Mouse (Mus musculus): ENCODE data around the gene Slc23a2.

Gene Slc23a2

DNA sequence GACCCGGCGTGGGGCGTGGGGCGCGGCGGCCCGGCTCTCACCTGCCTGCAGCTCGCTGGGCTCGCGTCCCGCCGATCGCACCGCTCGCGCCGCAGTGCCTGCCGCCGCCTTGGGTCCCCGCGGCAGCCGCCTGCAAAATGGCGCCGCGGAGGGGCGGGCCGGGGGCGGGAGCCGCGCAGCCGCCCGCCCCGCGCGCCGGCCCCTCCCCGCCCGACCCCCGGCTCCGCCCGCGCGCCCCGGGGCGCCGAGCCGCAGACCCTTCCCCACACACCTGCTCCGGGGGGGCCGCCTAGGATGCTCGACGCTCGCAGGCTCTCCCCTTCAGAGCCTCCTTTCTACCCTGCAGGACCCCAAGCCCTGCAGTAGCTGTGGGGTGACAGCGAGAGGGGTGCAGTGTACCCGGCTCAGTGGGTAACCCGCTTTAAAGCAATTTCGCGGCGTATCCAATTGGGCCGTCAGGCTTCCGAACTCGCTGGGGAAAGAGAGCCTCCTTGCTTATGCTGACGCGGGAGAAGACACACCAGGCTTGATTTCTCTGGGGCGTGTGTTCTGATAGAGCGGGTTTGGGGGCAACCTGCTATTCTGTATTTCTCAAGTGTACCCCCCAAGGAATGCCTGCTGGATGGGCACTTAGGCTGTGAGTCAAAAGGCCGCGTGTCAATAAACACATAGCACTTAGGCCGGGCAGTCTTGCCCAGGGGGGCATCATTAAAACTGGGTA is at the start of gene Slc23a2:
Slc23a2 (minus strand) TSS at position 138 of the 721 bp plus-strand sequence.
- DNase-seq (ENCODE audit: low spot score in 2 of 2): peak; percentile 16 to 70

- DNase-seq (ENCODE audit: low spot score in 2 of 2): no peak
These were observed 45.8 kb upstream of the Slc23a2 start for GRCm38 (mm10) chr2:132190602-132191161.

DNA sequence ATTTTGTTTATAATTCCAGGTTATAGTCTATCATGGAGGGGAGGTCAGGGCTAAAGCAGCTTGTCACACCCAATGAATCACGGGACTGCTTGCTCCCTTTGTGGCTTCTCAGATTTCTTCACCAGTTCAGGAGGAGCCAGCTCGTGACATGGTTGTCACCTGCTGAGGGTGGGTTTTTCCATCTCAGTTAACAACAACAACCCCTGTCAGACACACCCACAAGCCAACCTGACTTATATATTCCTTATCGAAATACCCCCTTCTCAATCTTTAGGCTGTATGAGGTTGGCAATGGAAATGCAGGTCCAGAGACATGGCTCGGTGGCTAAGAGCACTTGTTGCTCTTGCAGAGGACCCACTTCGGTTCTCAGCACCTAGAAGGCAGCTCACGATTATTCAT is 39.0 kb upstream of the Slc23a2 start:
- no peak for DNase-seq (ENCODE audit: low spot score in 2 of 2)

DNA sequence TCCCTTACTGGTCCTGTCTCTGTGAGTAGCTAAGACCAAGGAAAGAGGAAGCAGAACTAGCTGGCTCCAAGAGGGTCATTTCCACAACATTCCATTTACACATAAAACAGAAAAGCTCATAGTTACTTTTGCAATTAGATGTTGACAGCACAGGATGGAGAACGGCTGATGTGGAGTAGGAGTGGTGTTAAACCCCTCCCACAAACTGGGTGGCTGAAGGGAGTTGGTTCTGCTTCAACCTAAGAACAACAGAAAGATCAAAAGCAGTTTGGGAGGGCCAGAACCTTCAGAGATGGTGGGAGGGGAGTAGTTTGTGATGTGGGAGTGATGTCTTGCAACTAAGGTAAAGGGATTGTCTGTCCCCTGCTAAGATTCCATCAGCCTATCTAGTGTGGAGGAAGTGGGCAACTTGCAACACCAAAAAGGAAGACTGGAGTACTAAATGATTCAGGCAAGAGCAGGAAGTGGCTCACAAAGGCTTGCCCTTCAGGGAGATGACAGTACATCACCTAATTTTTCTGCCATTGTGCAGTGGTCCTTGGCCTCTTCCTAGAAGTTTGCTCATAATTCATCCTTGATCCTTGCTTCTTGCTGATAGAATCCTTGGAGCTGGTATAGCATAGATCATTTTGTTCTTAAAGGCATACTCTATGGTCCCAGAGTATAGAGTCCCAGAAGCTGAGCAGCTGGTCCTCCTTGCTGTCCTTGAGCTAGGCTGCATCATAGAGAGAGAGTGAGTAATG is 35.7 kb upstream of the Slc23a2 start:
- DNase-seq (ENCODE audit: low spot score in 2 of 2): no peak

DNA sequence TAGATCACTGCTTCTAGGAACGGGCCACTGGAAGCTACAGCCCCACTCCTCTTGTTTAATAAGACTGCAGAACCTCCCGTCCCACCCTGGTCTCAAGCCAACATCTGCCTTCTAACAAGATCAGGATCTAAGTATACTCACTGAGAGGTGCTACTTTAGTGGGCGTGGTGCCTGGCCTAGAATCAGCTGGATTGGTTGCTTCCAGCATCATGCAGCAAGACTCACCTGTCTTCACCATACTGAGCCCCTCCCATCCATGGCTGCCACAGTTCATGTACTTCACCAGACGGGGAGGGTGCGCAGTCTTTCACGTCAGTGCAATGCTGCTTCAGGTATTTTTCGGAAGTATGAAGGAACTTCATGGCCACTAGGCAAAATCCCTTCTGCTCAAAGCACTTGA is 34.5 kb upstream of the Slc23a2 start:
- DNase-seq (ENCODE audit: low spot score in 2 of 2): no peak

GRCm38 (mm10) chr2:132177406-132177805 is 32.5 kb upstream of the Slc23a2 start:
- DNase-seq (ENCODE audit: low spot score in 2 of 2): no peak

DNA sequence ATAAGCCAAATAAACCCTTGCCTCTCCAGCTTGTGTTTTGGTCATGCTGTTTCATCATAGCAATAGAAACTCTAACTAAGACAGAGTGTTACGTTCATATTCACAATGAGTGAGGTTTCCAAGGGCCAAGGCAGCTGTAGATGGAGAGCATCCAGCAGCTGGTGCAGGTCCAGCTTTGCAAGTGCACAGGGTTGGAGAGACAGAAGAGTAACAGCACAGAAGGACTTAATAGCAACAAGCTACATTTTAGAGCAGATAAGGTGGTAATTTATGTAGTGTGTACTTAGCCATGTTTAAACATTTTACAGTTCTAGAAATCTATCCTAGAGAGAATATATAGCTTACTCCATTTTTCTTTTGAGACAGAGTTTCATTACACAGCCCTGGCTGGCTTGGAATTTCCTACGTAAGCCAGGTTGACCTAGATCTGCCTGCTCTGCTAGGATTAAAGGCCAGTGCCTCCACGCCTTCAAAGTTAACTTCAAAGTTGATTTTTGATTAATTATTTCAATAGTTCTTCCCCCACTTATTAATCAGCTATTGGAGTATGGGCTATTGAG is 31.5 kb upstream of the Slc23a2 start:
- DNase-seq (ENCODE audit: low spot score in 2 of 2): no peak

GRCm38 (mm10) chr2:132174048-132174447 is 29.1 kb upstream of the Slc23a2 start:
- DNase-seq (ENCODE audit: low spot score in 2 of 2): no peak

DNA sequence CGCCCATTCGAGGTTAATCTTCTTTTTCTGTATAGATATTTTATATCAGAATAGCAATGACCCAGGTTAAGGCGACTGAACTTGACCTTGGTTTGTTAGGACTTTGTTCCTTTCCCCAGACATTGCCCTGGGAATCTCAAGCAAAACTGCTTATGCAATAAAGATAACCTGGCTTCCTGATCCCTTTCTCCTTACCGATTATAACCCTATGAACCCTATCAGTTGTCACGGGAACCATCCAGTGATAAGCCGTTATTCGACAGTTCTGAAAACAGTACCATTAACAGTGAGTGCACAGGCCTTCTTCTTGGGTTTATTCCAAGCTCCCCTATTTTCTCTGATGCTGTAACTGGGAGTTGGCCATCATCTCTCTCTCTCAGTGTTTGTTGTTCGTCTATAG is 27.0 kb upstream of the Slc23a2 start:
- DNase-seq (ENCODE audit: low spot score in 2 of 2): no peak

- DNase-seq (ENCODE audit: low spot score in 2 of 2): no peak
These were observed 24.2 kb upstream of the Slc23a2 start for GRCm38 (mm10) chr2:132169150-132169549.

DNA sequence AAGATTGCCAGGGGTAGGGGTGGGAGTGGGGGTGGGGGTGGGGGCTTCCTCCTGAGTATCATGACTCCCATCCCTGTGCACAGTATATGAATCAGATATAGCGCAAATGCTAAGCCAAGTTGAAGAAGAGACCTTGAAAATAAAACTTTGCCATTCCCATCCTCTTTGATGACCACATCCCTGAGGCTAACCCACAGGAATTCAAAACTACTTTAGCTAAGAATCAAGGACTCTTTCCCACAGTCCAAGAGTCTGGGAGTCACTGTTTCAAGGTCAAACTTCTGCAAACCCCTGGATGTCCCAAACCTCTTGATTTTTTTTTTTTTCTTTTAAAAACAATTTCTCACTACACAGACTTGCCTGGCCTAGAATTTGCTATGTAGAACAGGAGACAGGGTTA is 18.7 kb upstream of the Slc23a2 start:
- no peak for DNase-seq (ENCODE audit: low spot score in 2 of 2)

- DNase-seq (ENCODE audit: low spot score in 2 of 2): no peak
These were observed 12.6 kb upstream of the Slc23a2 start for GRCm38 (mm10) chr2:132157482-132157881.

- DNase-seq (ENCODE audit: low spot score in 2 of 2): no peak
These were observed 7.8 kb upstream of the Slc23a2 start for GRCm38 (mm10) chr2:132152670-132153069.

GRCm38 (mm10) chr2:132151592-132151991 is 6.7 kb upstream of the Slc23a2 start:
- DNase-seq (ENCODE audit: low spot score in 2 of 2): no peak

- DNase-seq (ENCODE audit: low spot score in 2 of 2): no peak
These were observed 6.0 kb upstream of the Slc23a2 start for GRCm38 (mm10) chr2:132150926-132151325.

GRCm38 (mm10) chr2:132146502-132146901 is 1.6 kb upstream of the Slc23a2 start:
- DNase-seq (ENCODE audit: low spot score in 2 of 2): no peak

DNA sequence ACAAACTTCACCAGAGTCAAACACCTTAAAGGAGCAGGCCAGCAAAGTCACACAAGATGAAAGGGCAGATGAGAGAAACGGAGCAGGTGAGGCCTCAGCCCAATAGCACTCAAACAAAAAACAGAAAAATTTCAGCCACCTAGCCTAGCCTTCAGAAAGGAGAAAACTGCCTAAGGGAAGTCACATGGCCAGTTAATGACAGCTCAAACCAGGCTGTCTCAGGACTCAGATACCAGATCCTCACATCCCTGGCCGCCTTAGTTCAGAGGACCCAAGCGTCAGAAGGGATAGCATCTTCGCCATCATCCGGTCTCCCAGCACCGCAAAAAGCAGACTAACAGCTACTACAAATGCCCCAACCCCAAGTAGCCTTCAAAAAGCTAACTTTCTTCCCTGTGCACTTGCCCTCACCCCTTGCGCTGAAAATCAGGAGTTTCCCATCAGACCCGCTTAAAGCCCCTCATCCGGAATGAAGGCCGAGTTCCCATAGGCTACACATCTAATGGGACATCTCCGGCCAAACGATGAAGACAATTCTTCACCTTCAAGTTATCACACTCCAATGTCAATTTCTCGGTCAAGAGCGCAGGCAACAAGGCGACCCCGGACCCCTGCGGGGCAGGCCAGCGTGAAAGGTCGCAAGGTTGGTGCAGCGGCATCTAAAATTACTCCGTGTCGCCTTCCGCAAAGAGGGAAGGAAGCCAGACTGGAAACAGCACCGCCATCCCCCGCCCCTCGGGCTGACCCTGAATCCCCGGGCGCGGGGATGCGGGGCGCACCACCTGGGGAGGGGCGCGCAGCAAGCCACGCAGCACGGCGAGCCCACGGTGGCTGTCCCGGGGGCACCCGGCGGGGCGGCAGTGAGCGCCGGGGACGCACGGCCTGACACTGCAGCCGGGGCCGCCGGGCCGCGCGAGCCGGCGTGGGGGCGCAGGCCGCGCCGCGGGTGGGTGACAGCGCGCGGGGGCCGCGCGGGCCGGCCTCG is 673 bp downstream of the Slc23a2 start:
- DNase-seq (ENCODE audit: low spot score in 2 of 2): no peak

- DNase-seq (ENCODE audit: low spot score in 2 of 2): no peak
These were observed 2.3 kb downstream of the Slc23a2 start for GRCm38 (mm10) chr2:132142606-132143005.

DNA sequence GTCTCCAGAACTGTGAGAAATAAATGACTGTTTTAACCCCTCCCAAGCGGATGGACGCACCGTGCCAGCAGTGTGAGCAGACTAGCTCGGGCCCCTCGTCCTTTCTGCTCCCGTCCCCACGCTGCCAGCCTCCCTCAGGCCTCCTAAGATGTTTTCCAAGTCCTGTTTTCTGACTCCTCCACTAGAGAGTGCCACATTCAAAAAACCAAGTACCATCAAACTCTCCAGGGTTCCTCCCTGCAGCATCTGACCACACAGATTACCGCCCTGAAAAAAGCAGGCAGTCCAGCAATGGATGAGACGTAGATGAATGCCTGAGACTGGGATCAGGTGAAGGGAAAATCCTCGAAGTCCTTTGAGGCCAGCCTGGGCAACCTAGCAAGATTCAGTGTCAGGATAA is 4.4 kb downstream of the Slc23a2 start:
- DNase-seq (ENCODE audit: low spot score in 2 of 2): no peak

- DNase-seq (ENCODE audit: low spot score in 2 of 2): no peak
These were observed 5.8 kb downstream of the Slc23a2 start for GRCm38 (mm10) chr2:132139099-132139498.

GRCm38 (mm10) chr2:132135876-132136637 is 8.9 kb downstream of the Slc23a2 start:
- peak in 1 of 2 experiments; percentile 37 for DNase-seq (ENCODE audit: low spot score in 2 of 2)
